Mouse (Mus musculus) midbrain, embryonic 11.5 days (tissue): ENCODE data around the gene Npnt. TPM values are rescaled to one million over a fixed set of nuclear protein-coding genes. Genes with fewer than 3 reads are reported as not detected.

ENCODE experiments used
- ATAC-seq: fragments of 200-750 bp; cut with Nextera tagmentation; 2 replicates; pipeline ENCODE4 v1.8.0; 2017; ENCODE audit warnings: moderate TSS enrichment, moderate library complexity; ENCODE audit not compliant: low FRiP score
- DNase-seq: peaks from one replicate; pipeline ENCODE4 v3.0.0; 2015; ENCODE audit warnings: low spot score; ENCODE audit errors: missing footprints
- H3K27ac ChIP-seq: fragments of 300-500 bp; sonication (generic); 2 replicates; pipeline ENCODE4 v1.5.1; 2014; ENCODE audit warnings: low read depth, low read length
- H3K27me3 ChIP-seq: fragments of 300-500 bp; sonication (generic); 2 replicates; pipeline ENCODE4 v1.6.1; 2014; ENCODE audit warnings: mild to moderate bottlenecking, low read length, moderate library complexity, mixed read lengths; ENCODE audit not compliant: control insufficient read depth, insufficient read depth
- H3K36me3 ChIP-seq: fragments of 300-500 bp; sonication (generic); 2 replicates; pipeline ENCODE4 v1.6.1; 2014; ENCODE audit warnings: mild to moderate bottlenecking, low read length, moderate library complexity, mixed read lengths; ENCODE audit not compliant: control insufficient read depth, insufficient read depth
- H3K4me1 ChIP-seq: fragments of 300-500 bp; sonication (generic); 2 replicates; pipeline ENCODE4 v1.6.1; 2014; ENCODE audit warnings: low read length; ENCODE audit not compliant: control insufficient read depth, insufficient read depth
- H3K4me2 ChIP-seq: fragments of 300-500 bp; sonication (generic); 2 replicates; pipeline ENCODE4 v1.6.1; 2014; ENCODE audit warnings: mild to moderate bottlenecking, moderate library complexity
- H3K4me3 ChIP-seq: fragments of 300-500 bp; sonication (generic); 2 replicates; pipeline ENCODE4 v1.5.1; 2014; ENCODE audit warnings: low read depth, low read length
- H3K9ac ChIP-seq: fragments of 300-500 bp; sonication (generic); 2 replicates; pipeline ENCODE4 v1.6.1; 2014; ENCODE audit warnings: low read length
- H3K9me3 ChIP-seq: fragments of 300-500 bp; sonication (generic); 2 replicates; pipeline ENCODE4 v1.6.1; 2016; ENCODE audit warnings: low read length; ENCODE audit not compliant: control insufficient read depth
- WGBS: fragments of 180-500 bp; shearing (Covaris S2); extraction: QIAGEN DNeasy Blood & Tissue Kit; methylation state at CpG from one replicate; pipeline ENCODE4 v1.1.7; 2014; 5-methylcytosine and 5-hydroxymethylcytosine counted together
- polyA plus RNA-seq: library from polyadenylated mRNA; unstranded; fragments of >200 nt; fragmentation: Nextera tagmentation; extraction: Ambion mirVana; gene quantifications from 2 replicates; pipeline ENCODE4 v1.2.1, GENCODE M21; 2014

Gene Npnt
- polyA plus RNA-seq, 1 experiment from 2014 or later: 7.6 TPM

GRCm38 (mm10) chr3:132919240-132919639 is 30.9 kb downstream of the Npnt start:
- Histone ChIP-seq H3K4me3 (no peak overlapping the region), H3K36me3 (no peaks in the 10 kb centered on the region), H3K9ac (no peak overlapping the region), H3K4me1 (no peaks in the 10 kb centered on the region), H3K27me3 (no peaks in the 10 kb centered on the region), H3K27ac (no peak overlapping the region), H3K9me3 (no peaks in the 10 kb centered on the region), H3K4me2 (no peak overlapping the region)
- ATAC-seq: no peak
- 92% methylated on average over 11 of the region's 11 CpGs for WGBS
- peak; percentile 59 for DNase-seq

- Histone ChIP-seq H3K36me3 (no peaks in the 10 kb centered on the region), H3K4me3 (no peak overlapping the region), H3K4me2 (no peak overlapping the region), H3K27ac (no peak overlapping the region), H3K27me3 (no peaks in the 10 kb centered on the region), H3K9ac (no peak overlapping the region), H3K4me1 (no peaks in the 10 kb centered on the region), H3K9me3 (no peaks in the 10 kb centered on the region)
- peak; percentile 56 for DNase-seq
- WGBS: 90% methylated on average over 9 of the region's 9 CpGs
- ATAC-seq: no peak
Observed at GRCm38 (mm10) chr3:132917356-132918090, 32.6 kb downstream of the Npnt start.

DNA sequence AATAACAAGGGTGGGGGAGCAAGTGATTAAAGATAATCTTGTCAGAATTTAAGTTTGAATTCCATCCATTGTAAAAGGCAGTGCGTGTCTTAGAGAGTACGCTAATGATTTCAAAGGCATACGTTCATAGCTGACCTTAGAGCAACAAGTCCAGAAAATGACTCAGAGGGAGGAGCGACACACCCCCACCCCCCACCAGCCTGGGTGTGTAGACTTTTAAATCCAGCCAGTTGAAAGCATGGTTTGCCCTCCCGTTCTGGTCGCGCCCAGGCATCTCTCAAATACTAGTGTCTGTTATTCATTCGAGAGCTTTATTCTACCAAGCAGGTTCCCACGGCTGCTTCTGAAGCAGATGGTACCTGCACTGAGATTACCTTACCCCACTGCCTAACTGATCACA is 34.4 kb downstream of the Npnt start:
- Histone ChIP-seq H3K4me2 (no peak overlapping the region), H3K9me3 (no peaks in the 10 kb centered on the region), H3K27ac (no peak overlapping the region), H3K36me3 (no peaks in the 10 kb centered on the region), H3K4me1 (no peaks in the 10 kb centered on the region), H3K4me3 (no peak overlapping the region), H3K9ac (no peak overlapping the region), H3K27me3 (no peaks in the 10 kb centered on the region)
- no peak for ATAC-seq
- 74% methylated on average over 9 of the region's 9 CpGs for WGBS
- DNase-seq: peak; percentile 61

GRCm38 (mm10) chr3:132912420-132912819 is 37.7 kb downstream of the Npnt start:
- 77% methylated on average over 2 of the region's 2 CpGs for WGBS

GRCm38 (mm10) chr3:132911716-132912115 is 38.4 kb downstream of the Npnt start:
- Histone ChIP-seq H3K36me3 (no peaks in the 10 kb centered on the region), H3K4me3 (no peak overlapping the region), H3K9ac (no peak overlapping the region), H3K4me2 (no peak overlapping the region), H3K27me3 (no peaks in the 10 kb centered on the region), H3K27ac (no peak overlapping the region), H3K4me1 (no peaks in the 10 kb centered on the region), H3K9me3 (no peaks in the 10 kb centered on the region)
- DNase-seq (peak; percentile 76), ATAC-seq (no peak)
- WGBS: 59% methylated on average over 4 of the region's 4 CpGs

More at GRCm38 (mm10) chr3:132912420-132912819, 37.7 kb downstream of the Npnt start:
- H3K27ac ChIP-seq: no peak overlapping the region
- no peak overlapping the region for H3K9ac ChIP-seq
- H3K36me3 ChIP-seq: no peaks in the 10 kb centered on the region
- H3K9me3 ChIP-seq: no peaks in the 10 kb centered on the region
- ATAC-seq (no peak), DNase-seq (peak; percentile 26)
- H3K4me1 ChIP-seq: no peaks in the 10 kb centered on the region
- H3K4me3 ChIP-seq: no peak overlapping the region
- H3K27me3 ChIP-seq: no peaks in the 10 kb centered on the region
- H3K4me2 ChIP-seq: no peak overlapping the region

GRCm38 (mm10) chr3:132910727-132911126 is 39.4 kb downstream of the Npnt start:
- Histone ChIP-seq H3K36me3 (no peaks in the 10 kb centered on the region), H3K27me3 (no peaks in the 10 kb centered on the region), H3K4me2 (no peak overlapping the region), H3K27ac (no peak overlapping the region), H3K4me1 (no peaks in the 10 kb centered on the region), H3K9ac (no peak overlapping the region), H3K9me3 (no peaks in the 10 kb centered on the region), H3K4me3 (no peak overlapping the region)
- ATAC-seq: no peak
- 89% methylated on average over 5 of the region's 5 CpGs for WGBS
- DNase-seq: peak; percentile 73

DNA sequence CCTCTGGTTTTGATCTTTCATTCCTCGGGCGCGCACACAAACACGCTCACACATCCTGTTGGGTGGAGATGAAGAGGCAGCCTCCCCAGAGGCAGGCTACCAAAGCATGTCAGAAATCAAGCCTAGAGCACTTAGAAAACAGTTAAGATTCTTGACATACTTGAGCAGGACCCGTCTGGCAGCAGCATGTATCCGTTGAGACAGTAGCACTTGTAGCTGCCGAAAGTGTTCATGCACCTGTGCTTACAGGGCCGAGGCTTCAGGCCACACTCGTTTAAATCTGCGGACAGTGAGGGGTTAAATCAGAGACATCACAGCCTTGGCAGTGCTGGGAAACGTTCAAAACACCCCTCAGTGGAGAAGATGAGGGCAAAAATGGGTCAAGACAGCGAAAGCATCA is 40.4 kb downstream of the Npnt start:
- Histone ChIP-seq H3K4me3 (no peak overlapping the region), H3K4me1 (no peaks in the 10 kb centered on the region), H3K27ac (no peak overlapping the region), H3K4me2 (no peak overlapping the region), H3K27me3 (no peaks in the 10 kb centered on the region), H3K9me3 (no peaks in the 10 kb centered on the region), H3K9ac (no peak overlapping the region), H3K36me3 (no peaks in the 10 kb centered on the region)
- WGBS: 76% methylated on average over 12 of the region's 12 CpGs
- ATAC-seq: no peak
- DNase-seq: peak; percentile 66

DNA sequence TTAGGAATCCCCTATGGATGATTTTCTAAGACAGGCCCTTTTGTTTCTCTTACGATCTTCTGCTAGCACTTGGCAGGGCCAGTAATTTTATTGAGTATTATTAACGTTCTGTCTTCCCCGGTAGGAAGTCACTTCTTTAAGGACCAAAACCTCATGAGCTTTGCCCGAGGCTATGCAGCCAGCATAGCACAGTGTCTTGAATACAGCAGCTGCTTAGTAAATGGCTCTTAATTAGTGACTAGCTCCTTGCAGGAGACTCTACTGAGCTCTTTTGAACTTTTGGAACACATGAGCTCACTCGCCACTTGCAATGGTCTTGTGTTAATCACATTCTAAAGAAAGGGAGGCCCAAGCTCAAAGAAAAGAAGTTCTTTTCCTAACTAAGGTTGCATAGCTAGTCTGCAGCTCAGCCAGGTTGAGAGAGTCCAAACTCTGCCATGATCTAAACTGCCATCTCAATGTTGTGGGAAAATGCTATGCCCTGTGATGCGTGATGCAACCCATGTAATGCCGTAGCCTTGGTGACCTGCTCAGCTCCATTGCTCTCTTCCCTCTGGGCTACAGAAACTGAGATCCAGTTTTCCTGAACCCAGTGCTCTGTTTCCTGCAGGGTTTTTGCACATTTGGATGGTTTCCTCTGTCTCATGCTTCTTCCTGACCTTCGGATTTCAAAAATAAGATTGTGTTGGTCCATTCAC is 42.4 kb downstream of the Npnt start:
- peak; percentile 17 for DNase-seq
- H3K4me2 ChIP-seq: no peak overlapping the region
- 84% methylated on average over 8 of the region's 8 CpGs for WGBS

GRCm38 (mm10) chr3:132905224-132905930 is 44.7 kb downstream of the Npnt start:
- H3K27ac ChIP-seq: no peak overlapping the region
- no peak overlapping the region for H3K4me2 ChIP-seq
- H3K4me1 ChIP-seq: no peaks in the 10 kb centered on the region
- no peak overlapping the region for H3K9ac ChIP-seq
- ATAC-seq (no peak), DNase-seq (no peak)
- H3K36me3 ChIP-seq: no peaks in the 10 kb centered on the region
- no peaks in the 10 kb centered on the region for H3K9me3 ChIP-seq
- 90% methylated on average over 7 of the region's 7 CpGs for WGBS
- H3K27me3 ChIP-seq: no peaks in the 10 kb centered on the region
- no peak overlapping the region for H3K4me3 ChIP-seq

More for the DNA sequence above, 42.4 kb downstream of the Npnt start:
- Histone ChIP-seq H3K27me3 (no peaks in the 10 kb centered on the region), H3K9ac (no peak overlapping the region), H3K9me3 (no peaks in the 10 kb centered on the region), H3K27ac (no peak overlapping the region), H3K4me3 (no peak overlapping the region), H3K4me1 (no peaks in the 10 kb centered on the region), H3K36me3 (no peaks in the 10 kb centered on the region)
- ATAC-seq: no peak
